Mouse (Mus musculus): ENCODE measurements around the gene Tab3.

GRCm38 (mm10) chrX:85574182-85574541, 340 bp downstream of the Tab3 start:
- TF ChIP-seq CTCF (IDR thresholded peaks at IDR 0.05; ENCODE audit: borderline replicate concordance, control insufficient read depth, extremely low read depth, insufficient read depth, low read length, poor library complexity) (no peak), POLR2A (IDR thresholded peaks at IDR 0.05; ENCODE audit: control insufficient read depth, extremely low read depth, insufficient read depth, low read length, poor library complexity) (no peak)

All from thymus, adult 2 months (tissue).